Mouse (Mus musculus) heart, postnatal 0 days (tissue): ENCODE results near the gene Gm3625. TPM values are rescaled to one million over a fixed set of nuclear protein-coding genes. Genes with fewer than 3 reads are reported as not detected.
A peak's percentile ranks its signal among the peaks of the same experiment; 100 is the strongest.

Experiments
- ATAC-seq: fragments of 200-750 bp; cut with Nextera tagmentation; 2 replicates; pipeline ENCODE4 v1.8.0; 2017; ENCODE audit warnings: low read depth, moderate number of reproducible peaks, moderate library complexity; ENCODE audit not compliant: insufficient read depth
- DNase-seq: peaks from one replicate; pipeline ENCODE4 v3.0.0-alpha.2; 2016; ENCODE audit warnings: low spot score
- H3K27ac ChIP-seq: fragments of 300-500 bp; sonication (generic); 2 replicates; pipeline ENCODE4 v1.5.1; 2014; ENCODE audit warnings: low read depth, mild to moderate bottlenecking
- H3K27me3 ChIP-seq: fragments of 300-500 bp; sonication (generic); 2 replicates; pipeline ENCODE4 v1.6.1; 2014; ENCODE audit warnings: low read length, mixed read lengths; ENCODE audit not compliant: control insufficient read depth, insufficient read depth
- H3K36me3 ChIP-seq: fragments of 300-500 bp; sonication (generic); replicated peaks from 2 replicates; pipeline ENCODE4 v1.6.1; 2014; ENCODE audit warnings: low read length, mixed read lengths; ENCODE audit not compliant: control insufficient read depth, insufficient read depth
- H3K4me1 ChIP-seq: fragments of 300-500 bp; sonication (generic); 2 replicates; pipeline ENCODE4 v1.6.1; 2014; ENCODE audit warnings: antibody characterized with exemption; ENCODE audit not compliant: control insufficient read depth, insufficient read depth
- H3K4me2 ChIP-seq: fragments of 300-500 bp; sonication (generic); 2 replicates; pipeline ENCODE4 v1.6.1; 2014; ENCODE audit warnings: low read depth, mild to moderate bottlenecking, low read length, moderate library complexity
- H3K4me3 ChIP-seq: fragments of 300-500 bp; sonication (generic); 2 replicates; pipeline ENCODE4 v1.5.1; 2014; ENCODE audit warnings: low read depth, low read length
- H3K9ac ChIP-seq: fragments of 300-500 bp; sonication (generic); replicated peaks from 2 replicates; pipeline ENCODE4 v1.6.1; 2014; ENCODE audit warnings: low read depth, low read length, mixed read lengths
- H3K9me3 ChIP-seq: fragments of 300-500 bp; sonication (generic); replicated peaks from 2 replicates; pipeline ENCODE4 v1.6.1; 2016; ENCODE audit warnings: low read length; ENCODE audit not compliant: control insufficient read depth
- CTCF ChIP-seq: IDR thresholded peaks from 2 replicates; pipeline ENCODE4 v1.5.1; 2016; ENCODE audit warnings: antibody characterized with exemption, control low read depth, low read depth
- EP300 ChIP-seq: IDR thresholded peaks from 2 replicates; pipeline ENCODE4 v1.6.1; 2016; ENCODE audit warnings: antibody characterized with exemption, low read depth
- WGBS: fragments of 180-500 bp; shearing (Covaris S2); extraction: QIAGEN DNeasy Blood & Tissue Kit; methylation state at CpG from one replicate; pipeline ENCODE4 v1.1.7; 2014; 5-methylcytosine and 5-hydroxymethylcytosine counted together
- polyA plus RNA-seq: library from polyadenylated mRNA; unstranded; fragments of >200 nt; fragmentation: Nextera tagmentation; extraction: Ambion mirVana; gene quantifications from 2 replicates; pipeline ENCODE4 v1.2.1, GENCODE M21; 2015
- total RNA-seq: library from RNA; depleted of rRNA; stranded (reverse); fragments of >200 nt; gene quantifications from 2 replicates; pipeline ENCODE4 v1.2.3, GENCODE M21; 2014; ENCODE audit warnings: low replicate concordance

The Gm3625 gene
- total and polyA plus RNA-seq, 2 experiments from 2014 or later, result not detected

DNA sequence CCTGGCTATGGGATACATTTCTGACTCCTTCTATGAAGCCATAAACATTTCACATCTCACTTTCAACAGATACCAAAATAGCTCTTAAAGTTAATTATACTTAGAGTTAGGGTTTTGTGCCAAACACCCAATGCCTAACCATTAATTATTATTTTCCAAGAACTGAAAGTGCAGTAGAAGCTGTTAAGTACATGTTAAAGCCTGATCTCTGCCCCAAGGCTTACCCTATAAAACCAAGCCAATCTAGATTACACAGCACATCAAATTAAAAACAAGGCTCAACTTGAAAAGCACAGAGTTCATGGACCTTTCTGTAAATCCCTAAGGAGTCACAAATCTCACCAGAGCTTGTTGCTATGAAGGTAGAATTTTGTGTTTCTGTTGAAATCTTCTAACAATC, 10.4 kb downstream of the Gm3625 start:
- Histone ChIP-seq H3K4me3 (no peak overlapping the region), H3K9ac (no peak overlapping the region), H3K36me3 (no peaks in the 10 kb centered on the region), H3K9me3 (no peaks in the 10 kb centered on the region), H3K27me3 (no peaks in the 10 kb centered on the region), H3K27ac (0 out of 2 replicates have a peak overlapping the region, but pooled peaks have one; percentile 25), H3K4me2 (no peak overlapping the region), H3K4me1 (no peaks in the 10 kb centered on the region)
- ATAC-seq, result no peak
- no peak for DNase-seq
- TF ChIP-seq EP300 (no peak), CTCF (no peak)

DNA sequence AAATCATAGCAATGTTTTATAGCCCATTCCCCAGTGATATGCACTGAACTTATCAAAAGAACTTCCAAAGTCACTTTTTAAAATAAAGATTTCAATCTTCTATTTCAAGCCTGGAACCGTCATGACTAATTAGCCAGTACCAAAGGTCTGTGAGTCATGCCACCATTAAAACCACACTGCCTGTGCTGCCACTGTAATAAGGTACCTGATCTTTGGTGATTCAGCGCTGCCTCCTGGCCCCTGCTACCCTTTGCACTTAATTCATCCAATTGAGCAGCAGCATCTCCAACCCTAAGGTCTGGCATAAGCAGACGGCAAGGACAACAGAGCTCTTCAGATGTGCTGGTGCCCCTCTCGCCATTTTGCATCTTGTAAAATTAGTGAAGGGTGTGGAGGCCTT, 18.7 kb downstream of the Gm3625 start:
- ATAC-seq, result no peak
- TF ChIP-seq EP300 (no peak), CTCF (no peak)
- Histone ChIP-seq H3K4me3 (no peak overlapping the region), H3K9me3 (no peaks in the 10 kb centered on the region), H3K27me3 (no peaks in the 10 kb centered on the region), H3K4me2 (no peak overlapping the region), H3K4me1 (no peaks in the 10 kb centered on the region), H3K27ac (no peak overlapping the region), H3K36me3 (no peaks in the 10 kb centered on the region), H3K9ac (no peak overlapping the region)
- DNase-seq, result no peak
- WGBS, result 79% methylated on average over 4 of the region's 4 CpGs

DNA sequence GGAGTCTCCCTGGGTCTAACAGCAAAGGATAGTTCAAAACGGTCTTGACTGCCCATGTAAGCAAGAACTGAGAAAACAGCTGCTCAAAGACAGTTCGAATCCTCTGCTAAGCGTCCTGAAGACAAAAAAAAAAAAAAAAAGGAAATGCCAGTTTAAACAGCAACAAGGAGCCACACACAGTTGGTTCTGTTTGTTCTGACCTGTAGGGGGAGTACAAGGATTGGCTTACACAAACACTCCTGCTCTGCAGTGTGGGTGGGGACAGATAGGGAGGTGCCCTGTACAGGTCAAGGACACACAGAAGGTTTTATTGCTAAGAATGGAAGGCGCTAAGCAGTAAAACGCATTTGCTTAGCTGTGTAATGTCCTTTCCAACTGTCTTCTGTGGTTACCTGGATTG, 20.9 kb downstream of the Gm3625 start:
- no peaks in the 10 kb centered on the region for H3K36me3 ChIP-seq
- no peaks in the 10 kb centered on the region for H3K4me1 ChIP-seq
- TF ChIP-seq CTCF (peak; percentile 75), EP300 (no peak)
- H3K4me2 ChIP-seq, result no peak overlapping the region
- 29% methylated on average over 5 of the region's 5 CpGs for WGBS
- DNase-seq (peak; percentile 45), ATAC-seq (peak; percentile 82)
- H3K9me3 ChIP-seq, result no peaks in the 10 kb centered on the region
- no peak overlapping the region for H3K4me3 ChIP-seq
- H3K27ac ChIP-seq, result no peak overlapping the region
- no peak overlapping the region for H3K9ac ChIP-seq
- no peaks in the 10 kb centered on the region for H3K27me3 ChIP-seq

DNA sequence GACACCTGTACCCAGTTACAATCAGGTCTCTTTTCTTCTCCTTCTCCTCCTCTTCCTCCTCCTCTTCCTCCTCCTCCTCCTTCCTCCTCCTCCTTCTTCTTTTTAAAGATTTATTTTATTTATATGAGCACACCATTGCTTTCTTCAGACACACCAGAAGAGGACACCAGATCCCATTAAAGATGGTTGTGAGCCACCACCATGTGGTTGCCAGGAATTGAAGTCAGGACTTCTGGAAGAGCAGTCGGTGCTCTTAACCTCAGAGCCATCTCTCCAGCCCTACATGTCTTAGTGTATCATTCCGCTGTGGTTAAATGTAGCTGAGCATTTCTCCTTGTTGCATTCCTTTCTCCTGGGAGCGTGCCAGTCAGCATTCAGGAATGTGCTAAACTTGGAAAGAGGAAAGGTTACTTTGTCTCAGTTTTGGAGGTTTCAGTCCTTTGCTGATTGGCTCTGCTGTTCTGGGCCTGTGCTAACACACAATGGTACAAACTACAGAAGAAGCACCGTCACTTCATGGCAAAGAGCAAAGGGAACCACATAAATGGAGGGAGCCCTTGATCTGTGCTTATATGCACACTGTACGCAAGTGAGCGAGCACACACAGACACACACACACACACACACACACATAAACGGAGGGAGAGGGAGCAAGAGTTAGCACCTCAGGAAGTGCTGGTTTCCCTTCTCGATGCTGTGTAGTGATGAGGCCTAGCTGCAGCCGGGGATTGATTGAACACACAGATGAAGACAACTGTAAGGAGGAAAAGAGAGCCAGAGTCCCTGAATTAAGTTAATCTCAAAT, 34.0 kb downstream of the Gm3625 start:
- whole genome bisulfite sequencing, result 25% methylated on average over 9 of the region's 9 CpGs
- Histone ChIP-seq H3K9ac (no peak overlapping the region), H3K27me3 (no peaks in the 10 kb centered on the region), H3K36me3 (no peaks in the 10 kb centered on the region), H3K4me1 (peaks cover 19% of the 10 kb centered on the region; the same call in 1 of the 2 replicates), H3K4me3 (no peak overlapping the region), H3K27ac (peak overlapping the region; percentile 71), H3K9me3 (no peaks in the 10 kb centered on the region), H3K4me2 (no peak overlapping the region; the same call in 1 of the 2 replicates)
- ATAC-seq, result peak; percentile 85
- no peak for TF ChIP-seq CTCF
- TF ChIP-seq EP300, result no peak
- peak; percentile 80 for DNase-seq

DNA sequence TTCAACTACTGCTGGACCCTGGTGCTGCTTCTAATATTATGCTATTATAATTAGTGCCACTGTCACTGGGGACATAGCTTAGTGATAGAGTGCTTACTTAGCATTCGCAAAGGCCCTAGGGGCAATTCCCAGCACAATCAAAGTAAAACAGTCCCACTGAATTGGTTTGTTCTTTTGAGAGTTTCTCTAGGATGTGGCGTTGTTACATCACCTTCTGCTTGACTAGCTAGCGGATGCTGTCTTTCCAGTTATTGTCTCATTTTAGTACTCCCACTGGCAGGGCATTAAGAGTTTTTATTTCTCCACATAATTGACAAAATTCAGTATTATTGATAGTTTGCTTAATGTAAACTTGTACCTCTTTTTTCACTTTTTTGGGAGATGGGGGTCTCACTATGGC, 34.7 kb downstream of the Gm3625 start:
- no peak overlapping the region for H3K4me3 ChIP-seq
- H3K4me2 ChIP-seq, result no peak overlapping the region
- no peaks in the 10 kb centered on the region for H3K27me3 ChIP-seq
- no peaks in the 10 kb centered on the region for H3K9me3 ChIP-seq
- peak overlapping the region; percentile 71 for H3K27ac ChIP-seq
- no peak for ATAC-seq
- WGBS, result 93% methylated on average over 3 of the region's 3 CpGs
- H3K4me1 ChIP-seq, result peaks cover 19% of the 10 kb centered on the region; the same call in 1 of the 2 replicates
- H3K9ac ChIP-seq, result no peak overlapping the region
- no peaks in the 10 kb centered on the region for H3K36me3 ChIP-seq
- DNase-seq, result no peak
- TF ChIP-seq CTCF, result no peak
- no peak for TF ChIP-seq EP300
